Mouse (Mus musculus) bone marrow, adult 2 months (tissue): ENCODE results near the gene Gm21117. TPM values are rescaled to one million over a fixed set of nuclear protein-coding genes. Genes with fewer than 3 reads are reported as not detected.
"Not testable (repeated sequence)": the region's sequence is repeated elsewhere in the genome, so short reads cannot be mapped to it uniquely, and the experiment has no call there.

Source experiments
- H3K27ac ChIP-seq: fragments of 200-500 bp; 2 replicates; pipeline ENCODE4 v1.5.1; 2012; ENCODE audit warnings: low read depth, mild to moderate bottlenecking, control low read depth, inconsistent platforms, low read length; ENCODE audit not compliant: control insufficient read depth, poor library complexity, insufficient read depth
- H3K4me1 ChIP-seq: fragments of 200-500 bp; 2 replicates; pipeline ENCODE4 v1.6.1; 2011; ENCODE audit warnings: low read length; ENCODE audit not compliant: control insufficient read depth, insufficient read depth
- H3K4me3 ChIP-seq: fragments of 200-500 bp; replicated peaks from 2 replicates; pipeline ENCODE3; 2011; ENCODE audit warnings: mild to moderate bottlenecking, low read depth, low read length, control low read depth; ENCODE audit not compliant: control insufficient read depth
- WGBS: fragments of 180-500 bp; shearing (Covaris S2); methylation state at CpG from one replicate; pipeline ENCODE4 v1.1.7; 2018; 5-methylcytosine and 5-hydroxymethylcytosine counted together
- polyA plus RNA-seq: library from polyadenylated mRNA; stranded (reverse); fragments of >200 nt; gene quantifications from 2 replicates; pipeline ENCODE4 v1.2.4, GENCODE M21; 2011; ENCODE audit warnings: low replicate concordance; ENCODE audit not compliant: missing spikeins, insufficient read depth, insufficient read length

Gene Gm21117
- polyA plus RNA-seq: not detected in 2 replicates

DNA sequence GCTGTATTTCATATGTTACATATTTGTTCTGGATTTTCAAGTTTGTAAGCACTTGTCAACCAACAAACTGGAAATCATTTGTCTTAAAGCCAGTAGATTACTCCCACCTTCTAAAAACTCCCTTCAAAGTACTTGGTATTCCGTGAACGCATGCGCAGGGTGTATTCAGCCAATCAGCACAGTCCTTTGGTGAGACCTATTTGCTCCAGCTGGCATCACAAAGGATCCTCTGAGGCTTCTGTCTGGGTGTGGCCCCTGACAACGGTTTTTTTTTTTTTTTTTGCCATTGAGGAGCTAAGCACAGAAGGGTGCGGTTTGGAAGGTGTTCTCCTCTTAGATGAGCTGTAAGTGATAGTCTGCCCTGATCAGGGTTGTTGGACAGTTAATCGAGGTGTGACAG, at the start of gene Gm21117:
TSS of gene Gm21117 (plus strand) at position 301 of the 400 bp plus-strand sequence.
- not testable (repeated sequence) for H3K4me1 ChIP-seq, H3K27ac ChIP-seq, H3K4me3 ChIP-seq
- WGBS: no CpG with 5 or more reads among the region's 6 CpGs
